Mouse (Mus musculus) limb, embryonic 12.5 days (tissue): ENCODE data around the gene Aqp1. TPM values are rescaled to one million over a fixed set of nuclear protein-coding genes. Genes with fewer than 3 reads are reported as not detected.

Source experiments
- ATAC-seq: fragments of 200-750 bp; cut with Nextera tagmentation; 2 replicates; pipeline ENCODE4 v1.8.0; 2017; ENCODE audit warnings: low read depth, moderate TSS enrichment; ENCODE audit not compliant: insufficient number of reproducible peaks, insufficient read depth, low FRiP score, low TSS enrichment
- H3K27ac ChIP-seq: fragments of 300-500 bp; sonication (generic); 2 replicates; pipeline ENCODE4 v1.5.1; 2016; ENCODE audit warnings: mild to moderate bottlenecking, moderate library complexity
- H3K27me3 ChIP-seq: fragments of 300-500 bp; sonication (generic); 2 replicates; pipeline ENCODE4 v1.6.1; 2016; ENCODE audit warnings: mild to moderate bottlenecking, moderate library complexity
- H3K36me3 ChIP-seq: fragments of 300-500 bp; sonication (generic); 2 replicates; pipeline ENCODE4 v1.6.1; 2016; ENCODE audit warnings: mild to moderate bottlenecking, moderate library complexity
- H3K4me1 ChIP-seq: fragments of 300-500 bp; sonication (generic); replicated peaks from 2 replicates; pipeline ENCODE4 v1.6.1; 2016
- H3K4me2 ChIP-seq: fragments of 300-500 bp; sonication (generic); 2 replicates; pipeline ENCODE4 v1.6.1; 2016; ENCODE audit warnings: mild to moderate bottlenecking, moderate library complexity
- H3K4me3 ChIP-seq: fragments of 300-500 bp; sonication (generic); replicated peaks from 2 replicates; pipeline ENCODE4 v1.5.1; 2016; ENCODE audit warnings: mild to moderate bottlenecking
- H3K9ac ChIP-seq: fragments of 300-500 bp; sonication (generic); replicated peaks from 2 replicates; pipeline ENCODE4 v1.6.1; 2016; ENCODE audit warnings: mild to moderate bottlenecking, moderate library complexity
- H3K9me3 ChIP-seq: fragments of 300-500 bp; sonication (generic); 2 replicates; pipeline ENCODE4 v1.6.1; 2016; ENCODE audit warnings: mild to moderate bottlenecking, moderate library complexity
- WGBS: fragments of 180-500 bp; shearing (Covaris S2); methylation state at CpG from one replicate; pipeline ENCODE4 v1.1.7; 2016; 5-methylcytosine and 5-hydroxymethylcytosine counted together
- polyA plus RNA-seq: library from polyadenylated mRNA; unstranded; fragments of >200 nt; fragmentation: Nextera tagmentation; extraction: Ambion mirVana; gene quantifications from 2 replicates; pipeline ENCODE4 v1.2.1, GENCODE M21; 2016

The Aqp1 gene
- polyA plus RNA-seq, 1 experiment from 2014 or later = 4.0 TPM

DNA sequence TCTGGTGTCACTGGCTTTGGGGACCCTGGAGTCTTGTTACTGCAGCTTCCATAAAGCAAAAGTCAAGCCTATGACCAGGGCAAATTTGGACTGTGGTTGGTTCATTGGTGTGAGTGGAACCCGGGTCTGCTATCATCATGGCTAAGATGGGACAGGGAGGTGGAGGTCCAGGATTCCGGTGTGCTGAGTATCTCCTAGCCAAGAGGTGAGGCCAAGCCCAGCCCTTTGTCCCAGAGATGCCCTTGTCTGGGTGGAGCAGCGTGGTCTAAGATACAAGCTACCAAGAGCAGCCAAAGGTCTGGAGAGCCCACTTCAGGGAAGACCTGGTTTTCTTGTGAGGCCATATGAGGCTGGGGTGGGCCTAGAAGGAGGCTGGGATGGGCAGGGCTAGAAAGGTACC lies 17.6 kb upstream of the Aqp1 start:
- H3K9ac ChIP-seq = no peak overlapping the region
- no peaks in the 10 kb centered on the region for H3K9me3 ChIP-seq
- no peak overlapping the region for H3K27ac ChIP-seq
- ATAC-seq = no peak
- no peak overlapping the region for H3K4me3 ChIP-seq
- H3K4me1 ChIP-seq = peaks cover 9% of the 10 kb centered on the region; the same call in 1 of the 2 replicates
- peaks cover 14% of the 10 kb centered on the region; the same call in 1 of the 2 replicates for H3K36me3 ChIP-seq
- H3K4me2 ChIP-seq = no peak overlapping the region
- WGBS = 91% methylated on average over 3 of the region's 3 CpGs
- no peaks in the 10 kb centered on the region for H3K27me3 ChIP-seq

DNA sequence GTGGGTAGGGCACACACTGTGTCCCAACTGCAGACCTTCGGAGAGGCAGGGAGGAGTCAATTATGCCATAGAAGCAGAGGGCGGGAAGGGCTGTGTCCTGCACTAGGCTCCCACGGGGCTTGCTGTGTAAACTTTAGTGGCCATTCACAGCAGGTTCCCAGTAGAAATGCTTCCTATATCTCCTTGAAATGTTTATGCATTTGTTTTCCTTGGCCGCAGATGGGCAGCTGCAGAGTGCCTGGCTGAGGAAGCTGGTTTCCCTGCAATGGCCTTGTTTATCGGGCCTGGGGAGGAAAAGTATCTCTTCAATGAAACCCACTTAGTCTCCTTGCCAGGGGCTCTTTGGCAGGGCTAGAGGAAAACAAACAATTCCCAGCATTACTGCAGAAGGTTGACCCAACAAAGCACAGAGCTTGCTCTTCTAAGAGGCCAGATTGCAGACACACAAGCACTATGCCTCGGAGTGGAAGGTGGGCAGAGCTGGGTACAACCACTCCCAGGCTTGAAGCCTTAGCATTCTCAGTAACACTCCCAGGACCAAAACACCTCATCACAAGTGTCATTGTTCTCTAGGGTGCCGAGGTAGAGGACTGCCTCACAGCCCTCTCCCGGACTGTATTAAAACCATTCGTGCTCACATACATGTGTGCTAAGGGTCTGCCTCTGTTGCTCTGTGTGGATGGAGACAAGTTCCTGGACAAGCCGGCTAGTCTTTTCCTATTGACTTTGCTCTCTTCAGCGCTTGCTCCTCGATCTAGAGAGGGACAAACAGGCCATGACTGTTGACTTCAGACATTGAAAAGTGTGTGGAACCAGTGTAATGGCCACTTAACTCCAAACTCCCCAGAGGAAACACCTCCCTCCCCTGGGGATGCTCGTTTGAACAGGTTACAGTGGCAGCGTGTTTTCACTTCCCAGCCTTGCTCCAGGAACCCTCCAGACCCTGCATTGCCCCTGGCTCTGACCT lies 16.4 kb upstream of the Aqp1 start:
- no peak overlapping the region for H3K4me3 ChIP-seq
- no peak for ATAC-seq
- 60% methylated on average over 14 of the region's 14 CpGs for WGBS
- H3K9ac ChIP-seq = no peak overlapping the region
- peaks cover 14% of the 10 kb centered on the region; the same call in 1 of the 2 replicates for H3K36me3 ChIP-seq
- H3K9me3 ChIP-seq = no peaks in the 10 kb centered on the region
- 0 out of 2 replicates have a peak overlapping the region, but pooled peaks have one; percentile 31 for H3K27ac ChIP-seq
- no peaks in the 10 kb centered on the region for H3K27me3 ChIP-seq
- H3K4me1 ChIP-seq = peaks cover 9% of the 10 kb centered on the region; the same call in 1 of the 2 replicates
- H3K4me2 ChIP-seq = no peak overlapping the region

DNA sequence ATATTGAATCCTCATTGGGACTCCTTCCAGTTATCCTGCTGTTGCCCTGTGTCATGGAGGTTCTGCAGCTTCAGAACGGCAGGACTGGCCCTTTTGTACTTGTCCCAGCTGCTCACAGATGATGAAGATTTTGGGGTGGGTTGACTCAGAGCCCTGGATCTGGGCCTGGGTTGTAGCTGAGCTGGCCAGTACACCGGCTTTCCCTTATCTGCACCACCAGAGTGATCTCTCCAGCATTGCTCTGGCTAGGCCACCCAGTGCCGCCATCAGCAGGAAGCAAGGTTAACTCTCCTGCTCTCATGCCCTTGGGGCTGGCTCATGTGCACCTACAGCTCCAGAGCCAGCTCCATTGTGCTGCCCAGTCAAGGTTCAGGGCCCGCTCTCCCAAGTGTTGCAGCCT lies 15.3 kb upstream of the Aqp1 start:
- no peaks in the 10 kb centered on the region for H3K27me3 ChIP-seq
- no peak overlapping the region for H3K4me2 ChIP-seq
- peaks cover 14% of the 10 kb centered on the region; the same call in 1 of the 2 replicates for H3K36me3 ChIP-seq
- H3K4me3 ChIP-seq = no peak overlapping the region
- ATAC-seq = no peak
- no peak overlapping the region for H3K27ac ChIP-seq
- peaks cover 9% of the 10 kb centered on the region; the same call in 1 of the 2 replicates for H3K4me1 ChIP-seq
- H3K9ac ChIP-seq = no peak overlapping the region
- WGBS = 88% methylated on average over 4 of the region's 4 CpGs
- H3K9me3 ChIP-seq = no peaks in the 10 kb centered on the region

DNA sequence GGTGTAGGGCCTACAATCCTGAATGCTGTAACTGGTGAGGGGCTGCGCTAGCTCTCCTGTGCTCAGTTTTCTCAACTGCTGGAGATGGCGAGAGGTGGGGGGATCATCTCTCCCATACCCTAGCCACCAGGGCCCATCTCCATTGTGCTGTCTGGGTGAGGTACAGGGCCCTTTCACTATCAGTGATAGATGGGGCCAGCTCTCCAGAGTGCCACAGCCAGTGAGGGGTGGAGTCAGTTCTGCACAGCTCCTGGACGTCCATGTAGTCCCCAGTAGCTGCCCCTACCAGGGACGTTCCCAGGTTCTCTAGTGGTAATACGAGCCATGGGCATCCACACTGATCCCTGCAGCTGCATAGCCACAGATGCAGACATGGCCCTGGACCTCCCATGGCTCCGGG lies 14.7 kb upstream of the Aqp1 start:
- Histone ChIP-seq H3K27me3 (no peaks in the 10 kb centered on the region), H3K9me3 (no peaks in the 10 kb centered on the region), H3K4me2 (no peak overlapping the region), H3K27ac (no peak overlapping the region), H3K9ac (no peak overlapping the region), H3K4me1 (peaks cover 9% of the 10 kb centered on the region; the same call in 1 of the 2 replicates), H3K36me3 (peaks cover 14% of the 10 kb centered on the region; the same call in 1 of the 2 replicates), H3K4me3 (no peak overlapping the region)
- WGBS = 57% methylated on average over 6 of the region's 6 CpGs
- 0 out of 2 replicates have a peak, but pooled peaks have one; percentile 22 for ATAC-seq

DNA sequence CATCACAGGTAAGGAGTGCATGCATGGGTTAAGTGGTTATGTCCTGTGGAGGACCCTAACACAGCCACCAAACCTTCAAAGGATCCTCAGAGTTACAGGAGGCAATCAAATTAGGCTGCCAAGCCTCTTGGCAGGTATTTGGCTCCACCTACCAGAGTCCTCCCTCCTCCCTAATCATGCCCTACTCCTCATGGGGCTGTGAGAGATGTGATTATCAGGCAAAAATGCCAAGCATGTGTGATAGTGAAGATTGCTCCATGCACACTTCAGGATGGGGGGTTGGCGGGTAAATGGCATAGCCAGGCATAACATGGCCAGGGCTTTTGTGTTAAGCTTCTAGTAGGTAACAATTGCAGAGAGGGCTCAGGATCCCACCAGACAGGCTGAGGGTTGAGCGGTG lies 13.3 kb upstream of the Aqp1 start:
- no peak overlapping the region for H3K4me3 ChIP-seq
- H3K9ac ChIP-seq = no peak overlapping the region
- H3K4me2 ChIP-seq = no peak overlapping the region
- WGBS = 84% methylated on average over 2 of the region's 2 CpGs
- no peaks in the 10 kb centered on the region for H3K27me3 ChIP-seq
- H3K27ac ChIP-seq = no peak overlapping the region
- H3K4me1 ChIP-seq = peaks cover 9% of the 10 kb centered on the region; the same call in 1 of the 2 replicates
- peaks cover 10% of the 10 kb centered on the region; the same call in 1 of the 2 replicates for H3K36me3 ChIP-seq
- no peaks in the 10 kb centered on the region for H3K9me3 ChIP-seq
- no peak for ATAC-seq

- WGBS = 81% methylated on average over 17 of the region's 17 CpGs
- Histone ChIP-seq H3K27ac (no peak overlapping the region), H3K27me3 (no peaks in the 10 kb centered on the region), H3K4me3 (no peak overlapping the region), H3K4me2 (no peak overlapping the region), H3K4me1 (peaks cover 9% of the 10 kb centered on the region; the same call in 1 of the 2 replicates), H3K9me3 (no peaks in the 10 kb centered on the region), H3K9ac (no peak overlapping the region), H3K36me3 (0 out of 2 replicates have a peak, but pooled peaks cover under 1% of the 10 kb centered on the region)
- ATAC-seq = no peak
Observed at GRCm38 (mm10) chr6:55323908-55324634, 12.2 kb upstream of the Aqp1 start.

DNA sequence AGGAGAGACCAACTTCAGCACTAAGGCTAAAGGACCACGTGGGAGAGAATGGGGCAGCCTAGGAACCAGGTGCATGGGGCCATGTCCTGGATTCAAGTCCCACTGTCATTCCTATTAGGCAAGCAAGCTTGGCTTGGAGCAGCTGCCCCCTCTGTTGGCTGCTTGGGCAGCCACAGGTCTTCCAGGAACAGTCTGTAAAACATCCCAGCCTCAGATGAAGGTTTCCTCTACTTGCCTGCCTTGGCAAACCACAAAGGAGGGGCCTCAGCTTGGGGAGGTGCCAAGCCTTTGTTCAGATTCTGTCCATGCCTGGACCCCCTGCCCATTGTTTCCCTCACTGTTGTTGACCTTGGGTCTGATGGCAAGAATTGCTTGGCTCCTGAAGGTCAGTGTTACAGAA lies 11.4 kb upstream of the Aqp1 start:
- H3K36me3 ChIP-seq = no peaks in the 10 kb centered on the region
- no peaks in the 10 kb centered on the region for H3K9me3 ChIP-seq
- WGBS = 65% methylated on average over 1 of the region's 1 CpGs
- 0 out of 2 replicates have a peak, but pooled peaks cover 2% of the 10 kb centered on the region for H3K4me1 ChIP-seq
- H3K9ac ChIP-seq = no peak overlapping the region
- H3K27ac ChIP-seq = no peak overlapping the region
- no peak overlapping the region for H3K4me2 ChIP-seq
- no peak overlapping the region for H3K4me3 ChIP-seq
- no peak for ATAC-seq
- H3K27me3 ChIP-seq = 0 out of 2 replicates have a peak, but pooled peaks cover 3% of the 10 kb centered on the region

DNA sequence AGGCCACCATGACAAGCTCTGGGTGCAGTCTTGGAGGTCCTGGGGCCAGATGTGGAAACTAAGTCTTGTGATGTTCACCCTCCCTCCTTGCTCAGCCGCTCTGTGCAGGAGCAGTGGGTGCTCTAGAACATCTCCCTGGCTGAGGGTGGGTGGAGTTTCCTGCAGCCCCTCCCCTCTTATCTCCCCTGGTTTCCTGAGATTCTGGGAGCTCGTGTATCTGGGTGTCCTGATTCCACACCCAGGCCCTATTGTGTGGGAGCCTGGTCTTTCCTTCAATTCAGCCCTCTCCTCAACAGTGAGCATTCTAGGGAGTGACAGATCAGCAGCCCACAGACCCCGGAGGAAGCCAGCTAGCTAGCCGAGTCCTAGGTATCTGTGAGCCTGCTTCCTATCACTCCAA lies 9.9 kb upstream of the Aqp1 start:
- Histone ChIP-seq H3K9ac (no peak overlapping the region), H3K4me3 (no peak overlapping the region), H3K4me1 (peaks cover 10% of the 10 kb centered on the region; the same call in 1 of the 2 replicates), H3K36me3 (no peaks in the 10 kb centered on the region), H3K27ac (no peak overlapping the region), H3K27me3 (peaks cover 5% of the 10 kb centered on the region; the same call in 1 of the 2 replicates), H3K9me3 (no peaks in the 10 kb centered on the region), H3K4me2 (no peak overlapping the region)
- no peak for ATAC-seq
- 71% methylated on average over 4 of the region's 4 CpGs for WGBS

DNA sequence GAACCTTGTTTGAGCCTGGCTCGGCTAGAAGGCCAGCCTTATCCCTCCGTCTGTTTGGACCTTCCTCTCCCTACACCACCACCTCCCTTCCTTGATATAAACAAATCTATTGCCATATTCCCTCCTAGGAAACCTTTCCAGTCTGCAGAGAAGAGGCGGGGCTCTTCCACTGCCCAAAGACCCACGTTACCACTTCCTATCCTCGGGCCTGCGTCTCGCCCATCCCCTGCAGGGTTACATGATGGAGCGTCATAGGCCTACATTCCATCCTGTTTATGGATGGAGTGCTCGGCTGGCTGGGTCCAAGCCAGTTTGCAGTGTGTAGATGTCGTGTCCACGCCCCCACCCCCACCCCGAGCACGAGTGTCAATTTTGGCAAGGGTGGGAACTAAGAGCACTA lies 8.9 kb upstream of the Aqp1 start:
- peaks cover 5% of the 10 kb centered on the region; the same call in 1 of the 2 replicates for H3K27me3 ChIP-seq
- no peak for ATAC-seq
- peaks cover 17% of the 10 kb centered on the region for H3K4me1 ChIP-seq
- H3K4me3 ChIP-seq = no peak overlapping the region
- H3K9me3 ChIP-seq = no peaks in the 10 kb centered on the region
- no peak overlapping the region for H3K27ac ChIP-seq
- no peaks in the 10 kb centered on the region for H3K36me3 ChIP-seq
- no peak overlapping the region for H3K9ac ChIP-seq
- 83% methylated on average over 13 of the region's 13 CpGs for WGBS
- no peak overlapping the region for H3K4me2 ChIP-seq

GRCm38 (mm10) chr6:55328179-55328578 lies 8.1 kb upstream of the Aqp1 start:
- H3K4me1 ChIP-seq = peaks cover 18% of the 10 kb centered on the region
- no peak overlapping the region for H3K27ac ChIP-seq
- H3K4me2 ChIP-seq = no peak overlapping the region
- H3K9ac ChIP-seq = no peak overlapping the region
- no peaks in the 10 kb centered on the region for H3K36me3 ChIP-seq
- no peaks in the 10 kb centered on the region for H3K9me3 ChIP-seq
- H3K4me3 ChIP-seq = no peak overlapping the region
- 74% methylated on average over 4 of the region's 4 CpGs for WGBS
- no peak for ATAC-seq
- peaks cover 5% of the 10 kb centered on the region; the same call in 1 of the 2 replicates for H3K27me3 ChIP-seq

- no peaks in the 10 kb centered on the region for H3K9me3 ChIP-seq
- no peak overlapping the region for H3K4me3 ChIP-seq
- no peak overlapping the region for H3K4me2 ChIP-seq
- H3K27ac ChIP-seq = 0 out of 2 replicates have a peak overlapping the region, but pooled peaks have one; percentile 29
- no peak overlapping the region for H3K9ac ChIP-seq
- ATAC-seq = no peak
- H3K36me3 ChIP-seq = no peaks in the 10 kb centered on the region
- peaks cover 5% of the 10 kb centered on the region; the same call in 1 of the 2 replicates for H3K27me3 ChIP-seq
- peaks cover 40% of the 10 kb centered on the region for H3K4me1 ChIP-seq
- WGBS = 65% methylated on average over 6 of the region's 6 CpGs
Observed at GRCm38 (mm10) chr6:55331315-55331714, 4.9 kb upstream of the Aqp1 start.
